In the genomic region with DNA sequence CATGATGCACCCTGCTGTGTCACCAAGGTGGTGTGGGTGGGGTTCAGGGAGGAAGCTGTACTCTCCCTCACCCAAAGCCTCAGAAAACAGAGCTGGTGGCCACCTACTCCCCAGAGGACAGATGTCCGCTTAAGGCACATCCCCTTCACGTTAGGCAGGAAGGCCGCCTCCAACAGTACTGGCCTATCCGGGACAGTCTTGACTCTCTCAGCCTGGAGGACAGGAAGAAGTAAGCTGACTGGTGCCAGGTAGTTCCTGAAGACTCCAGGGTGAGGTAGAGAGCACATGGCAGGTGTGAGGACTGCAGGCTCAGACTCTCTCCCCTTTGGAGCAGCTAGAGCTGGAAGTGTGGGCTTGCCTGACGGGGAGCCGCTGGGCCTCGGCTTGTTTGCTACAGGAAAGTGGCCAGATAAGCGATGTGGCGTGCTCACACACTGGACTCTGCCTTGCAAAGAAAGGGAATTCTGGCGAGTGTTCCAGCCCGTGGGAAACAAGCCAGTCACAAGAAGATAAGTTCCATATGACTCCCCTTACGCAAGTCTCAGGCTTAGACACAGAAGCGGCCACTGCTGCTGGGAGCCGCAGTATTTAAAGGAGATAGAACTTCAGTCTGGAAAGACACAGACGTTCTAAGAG, we compare ENCODE assay signal across 8 mouse cellular contexts. TPM values are rescaled to one million over a fixed set of nuclear protein-coding genes. Genes with fewer than 3 reads are reported as not detected.
DNase-seq lines count a peak whose midpoint lies in the region; ATAC-seq and TF ChIP-seq lines count a peak whose summit lies in the region.

No protein-coding gene starts in this region.

- H3K36me3 ChIP-seq in kidney, embryonic 15.5 days, result no peaks in the 10 kb centered on the region
- no peaks in the 10 kb centered on the region for H3K36me3 ChIP-seq in limb, embryonic 10.5 days
- no peaks in the 10 kb centered on the region for H3K36me3 ChIP-seq in hindbrain, embryonic 13.5 days

- H3K4me3 ChIP-seq in kidney, embryonic 15.5 days (replicated peaks), result no peak overlapping the region
- no peak overlapping the region for H3K4me3 ChIP-seq in limb, embryonic 10.5 days
- H3K4me3 ChIP-seq in hindbrain, embryonic 13.5 days, result no peak overlapping the region
- no peak overlapping the region for H3K4me3 ChIP-seq in layer of hippocampus, adult 2 months

- no peak for ATAC-seq in kidney, embryonic 15.5 days (replicated peaks; ENCODE audit: low FRiP score)
- ATAC-seq in hindbrain, embryonic 13.5 days (ENCODE audit: low FRiP score), result no peak

- TF ChIP-seq CTCF in layer of hippocampus, adult 2 months (conservative IDR thresholded peaks at IDR 0.05), result no peak

- no peak overlapping the region for H3K9ac ChIP-seq in kidney, embryonic 15.5 days
- no peak overlapping the region for H3K9ac ChIP-seq in hindbrain, embryonic 13.5 days

- H3K4me1 ChIP-seq in kidney, embryonic 15.5 days, result peaks cover 33% of the 10 kb centered on the region
- H3K4me1 ChIP-seq in limb, embryonic 10.5 days, result peaks cover 33% of the 10 kb centered on the region
- peaks cover 12% of the 10 kb centered on the region for H3K4me1 ChIP-seq in hindbrain, embryonic 13.5 days (replicated peaks)

- 65% methylated on average over 15 of the region's 15 CpGs for WGBS in kidney, embryonic 15.5 days
- 76% methylated on average over 15 of the region's 15 CpGs for WGBS in limb, embryonic 10.5 days
- WGBS in hindbrain, embryonic 13.5 days, result 73% methylated on average over 15 of the region's 15 CpGs

- no peak overlapping the region for H3K27ac ChIP-seq in kidney, embryonic 15.5 days
- H3K27ac ChIP-seq in limb, embryonic 10.5 days, result peak overlapping the region; percentile 61
- H3K27ac ChIP-seq in hindbrain, embryonic 13.5 days, result no peak overlapping the region
- no peak overlapping the region for H3K27ac ChIP-seq in layer of hippocampus, adult 2 months

- no peaks in the 10 kb centered on the region for H3K9me3 ChIP-seq in kidney, embryonic 15.5 days (replicated peaks)
- no peaks in the 10 kb centered on the region for H3K9me3 ChIP-seq in limb, embryonic 10.5 days (replicated peaks)
- H3K9me3 ChIP-seq in hindbrain, embryonic 13.5 days, result no peaks in the 10 kb centered on the region

- peak; percentile 79 for DNase-seq in kidney, postnatal 10 days
- DNase-seq in heart, adult 18-20 months, result peak; percentile 91
- DNase-seq in limb, embryonic 10.5 days (ENCODE audit: low spot score), result no peak
- DNase-seq in right cerebral cortex, postnatal 4 days, result peak; percentile 47
- no peak for DNase-seq in thymus, adult 18-20 months
- DNase-seq in layer of hippocampus, adult 2 months (ENCODE audit: low spot score in 2 of 2), result no peak

- H3K4me2 ChIP-seq in kidney, embryonic 15.5 days, result no peak overlapping the region
- H3K4me2 ChIP-seq in hindbrain, embryonic 13.5 days, result no peak overlapping the region

- peaks cover 5% of the 10 kb centered on the region; the same call in 1 of the 2 replicates for H3K27me3 ChIP-seq in kidney, embryonic 15.5 days
- H3K27me3 ChIP-seq in limb, embryonic 10.5 days (ENCODE audit: low read depth, poor library complexity, severe bottlenecking), result no peaks in the 10 kb centered on the region
- H3K27me3 ChIP-seq in hindbrain, embryonic 13.5 days, result 0 out of 2 replicates have a peak, but pooled peaks cover 2% of the 10 kb centered on the region

RNA-seq across cellular contexts. Expression of gene Rhou, which starts 48.3 kb away (rescaled TPM):
- polyA plus RNA-seq in kidney, embryonic 15.5 days (2015; fragmentation: Nextera tagmentation; extraction: Ambion mirVana), result 8.2 and 8.6 TPM in 2 replicates
- total RNA-seq in heart, adult 18-20 months (2021), result 1 to 10 TPM; 6.3 to 8.9 TPM
- 6.7 and 7.3 TPM in 2 replicates for polyA plus RNA-seq in limb, embryonic 10.5 days (2016; fragmentation: Nextera tagmentation; extraction: Ambion mirVana)
- polyA plus RNA-seq in hindbrain, embryonic 13.5 days (2015; fragmentation: Nextera tagmentation; extraction: Ambion mirVana), result 11.3 and 12.2 TPM in 2 replicates
- 10 to 100 TPM; 43.9 to 44.7 TPM for total RNA-seq in layer of hippocampus, adult 2 months (2021)

Comparison
In these comparisons a context has a peak if more than half of its experiments do, and no peak if none do; other contexts are left out.
1. DNase-seq: peak in kidney, postnatal 10 days (single experiment), heart, adult 18-20 months (2 of 2) and right cerebral cortex, postnatal 4 days (single experiment); none in limb, embryonic 10.5 days (single experiment), thymus, adult 18-20 months (0 of 2) and layer of hippocampus, adult 2 months (0 of 2).